Comparison of ENCODE assay signal across 8 mouse cellular contexts in the genomic region with DNA sequence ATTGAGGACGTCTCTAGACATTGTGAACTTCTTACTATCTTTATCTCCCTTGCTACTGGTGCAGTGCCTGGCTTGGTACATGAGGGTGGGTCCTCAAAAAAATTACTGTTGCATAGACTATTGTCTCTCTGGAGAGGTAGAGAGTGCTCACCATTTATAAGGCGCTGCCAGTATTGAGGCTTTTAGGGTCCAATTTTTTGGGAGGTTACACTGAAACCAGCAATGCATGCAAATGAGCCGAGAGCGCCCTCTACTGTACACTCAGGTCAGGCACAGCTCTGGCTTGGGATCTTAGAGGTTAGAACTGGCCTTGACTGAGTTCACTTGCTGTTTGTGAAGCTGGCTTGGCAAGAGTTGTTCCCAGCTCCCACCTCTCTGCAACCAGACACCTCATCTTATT. TPM values are rescaled to one million over a fixed set of nuclear protein-coding genes. Genes with fewer than 3 reads are reported as not detected.
A peak's percentile ranks its signal among the peaks of the same experiment; 100 is the strongest.
DNase-seq lines count a peak whose midpoint lies in the region; ATAC-seq and TF ChIP-seq lines count a peak whose summit lies in the region.
"Had no signal": no experiment of that assay in that cellular context is flagged by ENCODE, and none has a peak within 500 bp of the region (broad histone marks: within the 10 kb centered on the region; RNA-seq: fewer than 3 reads in every experiment).

No protein-coding gene starts in this region.

- 11% methylated on average over 4 of the region's 4 CpGs for WGBS in forebrain, embryonic 10.5 days
- WGBS in hindbrain, embryonic 12.5 days: 14% methylated on average over 4 of the region's 4 CpGs
- WGBS in midbrain, embryonic 11.5 days: 14% methylated on average over 4 of the region's 4 CpGs
- WGBS in small intestine, adult 2 months: 4% methylated on average over 4 of the region's 4 CpGs

- H3K4me1 ChIP-seq in forebrain, embryonic 10.5 days: peaks cover 27% of the 10 kb centered on the region
- H3K4me1 ChIP-seq in hindbrain, embryonic 12.5 days: peaks cover 9% of the 10 kb centered on the region
- peaks cover 2% of the 10 kb centered on the region; the same call in 1 of the 2 replicates for H3K4me1 ChIP-seq in midbrain, embryonic 11.5 days (ENCODE audit: control insufficient read depth, insufficient read depth, low read length)
- no peaks in the 10 kb centered on the region for H3K4me1 ChIP-seq in small intestine, adult 2 months (ENCODE audit: control insufficient read depth, insufficient read depth, insufficient read length, low read length)
- H3K4me1 ChIP-seq: liver, embryonic 15.5 days had no signal

- H3K4me2 ChIP-seq in hindbrain, embryonic 12.5 days (replicated peaks): no peak overlapping the region
- H3K4me2 ChIP-seq in midbrain, embryonic 11.5 days: no peak overlapping the region
- H3K4me2 ChIP-seq: liver, embryonic 15.5 days had no signal

- no peaks in the 10 kb centered on the region for H3K9me3 ChIP-seq in forebrain, embryonic 10.5 days
- H3K9me3 ChIP-seq in hindbrain, embryonic 12.5 days (replicated peaks): no peaks in the 10 kb centered on the region
- no peaks in the 10 kb centered on the region for H3K9me3 ChIP-seq in midbrain, embryonic 11.5 days (ENCODE audit: control insufficient read depth, low read length)
- H3K9me3 ChIP-seq: liver, embryonic 15.5 days had no signal

- peak; percentile 84 for DNase-seq in NIH3T3 (ENCODE audit: low read depth)
- peak; percentile 23 for DNase-seq in c-Kit-positive CD71-positive TER-119-negative erythroid progenitor cells, embryonic 14.5 days (ENCODE audit: low read depth)
- peak; percentile 78 for DNase-seq in forebrain, embryonic 10.5 days (ENCODE audit: extremely low spot score, low spot score)
- DNase-seq in left cerebral cortex, adult 11 months (ENCODE audit: low spot score): peak; percentile 53
- DNase-seq in midbrain, embryonic 11.5 days (ENCODE audit: low spot score, missing footprints): peak; percentile 98

- peak; percentile 58 for ATAC-seq in hindbrain, embryonic 12.5 days (ENCODE audit: low FRiP score)
- peak; percentile 77 for ATAC-seq in midbrain, embryonic 11.5 days (ENCODE audit: low FRiP score)

- peak; percentile 82; the same call in 1 of the 2 replicates for TF ChIP-seq CTCF in small intestine, adult 2 months (IDR thresholded peaks at IDR 0.05; ENCODE audit: extremely low read depth, insufficient read length, insufficient replicate concordance, low read depth, low read length)

- no peak overlapping the region for H3K4me3 ChIP-seq in forebrain, embryonic 10.5 days
- H3K4me3 ChIP-seq in hindbrain, embryonic 12.5 days: no peak overlapping the region
- no peak overlapping the region for H3K4me3 ChIP-seq in midbrain, embryonic 11.5 days (ENCODE audit: low read depth, low read length)
- no peak overlapping the region for H3K4me3 ChIP-seq in small intestine, adult 2 months (ENCODE audit: low read depth, low read length)
- H3K4me3 ChIP-seq: liver, embryonic 15.5 days had no signal

- peaks cover 16% of the 10 kb centered on the region; the same call in 1 of the 2 replicates for H3K27me3 ChIP-seq in forebrain, embryonic 10.5 days (ENCODE audit: poor library complexity, severe bottlenecking)
- H3K27me3 ChIP-seq in hindbrain, embryonic 12.5 days: no peaks in the 10 kb centered on the region
- H3K27me3 ChIP-seq in midbrain, embryonic 11.5 days (ENCODE audit: control insufficient read depth, insufficient read depth, low read length): no peaks in the 10 kb centered on the region
- no peaks in the 10 kb centered on the region for H3K27me3 ChIP-seq in small intestine, adult 2 months (ENCODE audit: control insufficient read depth, insufficient read depth, low read length)
- H3K27me3 ChIP-seq: liver, embryonic 15.5 days had no signal

- no peaks in the 10 kb centered on the region for H3K36me3 ChIP-seq in forebrain, embryonic 10.5 days (replicated peaks)
- H3K36me3 ChIP-seq in hindbrain, embryonic 12.5 days: peaks cover 44% of the 10 kb centered on the region
- no peaks in the 10 kb centered on the region for H3K36me3 ChIP-seq in midbrain, embryonic 11.5 days (ENCODE audit: control insufficient read depth, insufficient read depth, low read length)
- no peaks in the 10 kb centered on the region for H3K36me3 ChIP-seq in small intestine, adult 2 months (ENCODE audit: control insufficient read depth, insufficient read depth, low read length)
- H3K36me3 ChIP-seq: liver, embryonic 15.5 days had no signal

- H3K9ac ChIP-seq in hindbrain, embryonic 12.5 days: no peak overlapping the region
- 0 out of 2 replicates have a peak overlapping the region, but pooled peaks have one; percentile 28 for H3K9ac ChIP-seq in midbrain, embryonic 11.5 days (ENCODE audit: low read length)
- H3K9ac ChIP-seq: liver, embryonic 15.5 days had no signal

- TF ChIP-seq POLR2A in small intestine, adult 2 months (IDR thresholded peaks at IDR 0.05; ENCODE audit: low read depth, low read length): no peak

- H3K27ac ChIP-seq in forebrain, embryonic 10.5 days: peak overlapping the region; percentile 31; the same call in 1 of the 2 replicates
- no peak overlapping the region; the same call in 1 of the 2 replicates for H3K27ac ChIP-seq in hindbrain, embryonic 12.5 days
- no peak overlapping the region for H3K27ac ChIP-seq in midbrain, embryonic 11.5 days (ENCODE audit: low read depth, low read length)
- H3K27ac ChIP-seq in small intestine, adult 2 months (ENCODE audit: insufficient read depth, low read depth, low read length): no peak overlapping the region
- H3K27ac ChIP-seq: liver, embryonic 15.5 days had no signal

RNA-seq across cellular contexts. Expression of gene Cntn2, which starts 51.5 kb away (rescaled TPM):
- 2.8 and 5.5 TPM in 2 replicates for polyA plus RNA-seq in forebrain, embryonic 10.5 days (2016; fragmentation: Nextera tagmentation; extraction: Ambion mirVana)
- polyA plus RNA-seq in hindbrain, embryonic 12.5 days (2016; fragmentation: Nextera tagmentation; extraction: Ambion mirVana): 83.8 and 88.4 TPM in 2 replicates
- 30.9 and 31.4 TPM in 2 replicates for polyA plus RNA-seq in midbrain, embryonic 11.5 days (2014; fragmentation: Nextera tagmentation; extraction: Ambion mirVana)
- polyA plus RNA-seq in small intestine, adult 2 months (2012; rRNA removed): 0.08 and 0.13 TPM in 2 replicates

Comparison
In these comparisons a context has a peak if more than half of its experiments do, and no peak if none do; other contexts are left out.
1. DNase-seq: peak in every context shown above with its lines; median percentile 98 in midbrain, embryonic 11.5 days; 84 in NIH3T3; 78 in forebrain, embryonic 10.5 days; 53 in left cerebral cortex, adult 11 months; 23 in c-Kit-positive CD71-positive TER-119-negative erythroid progenitor cells, embryonic 14.5 days.